Mouse (Mus musculus): ENCODE results near the gene Cntnap2.

- TF ChIP-seq GATA1 (IDR thresholded peaks at IDR 0.05; ENCODE audit: low read length) = no peak
- no peak for TF ChIP-seq TAL1 (IDR thresholded peaks at IDR 0.05; ENCODE audit: low read length)
Observed at GRCm38 (mm10) chr6:47241379-47241778, 2182.2 kb downstream of the Cntnap2 start.

Data from erythroblast, embryonic 14.5 days (primary cell).